Mouse (Mus musculus): Measurements from ENCODE around the gene Scarf2. TPM values are rescaled to one million over a fixed set of nuclear protein-coding genes. Genes with fewer than 3 reads are reported as not detected.

Gene Scarf2
- polyA plus RNA-seq, 1 experiment, result 4.1 TPM

DNA sequence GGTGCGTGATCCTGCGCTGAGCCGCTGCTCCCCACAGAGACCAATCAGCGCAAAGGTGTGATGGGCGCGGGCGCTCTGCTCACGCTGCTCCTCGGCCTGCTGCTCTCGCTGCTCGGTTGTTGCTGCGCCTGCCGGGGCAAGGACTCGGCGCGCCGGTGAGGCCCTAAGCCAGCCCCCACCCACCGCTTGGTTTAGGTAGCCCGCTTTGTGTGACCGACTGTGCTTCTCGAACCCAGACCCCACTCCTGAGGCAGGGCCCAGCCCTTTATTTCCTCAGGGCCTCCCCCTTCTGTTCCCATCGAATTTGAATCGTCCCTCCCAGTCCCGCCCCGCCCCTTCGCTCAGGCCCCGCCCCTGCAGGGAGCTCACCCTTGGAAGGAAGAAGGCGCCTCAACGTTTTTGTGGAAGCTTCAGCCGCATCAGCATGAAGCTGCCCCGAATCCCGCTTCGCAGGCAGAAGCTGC, 7.4 kb downstream of the Scarf2 start:
- Histone ChIP-seq H3K27ac (ENCODE audit: control insufficient read depth, insufficient read depth, low read depth, low read length) (no peak overlapping the region), H3K36me3 (ENCODE audit: control insufficient read depth, insufficient read depth, low read length) (no peaks in the 10 kb centered on the region), H3K4me1 (ENCODE audit: control insufficient read depth, insufficient read depth, low read length) (peaks cover 45% of the 10 kb centered on the region), H3K4me3 (ENCODE audit: control insufficient read depth, low read depth, low read length) (peak overlapping the region; percentile 57), H3K27me3 (ENCODE audit: control insufficient read depth, insufficient read depth, low read length) (no peaks in the 10 kb centered on the region)
- TF ChIP-seq CTCF (IDR thresholded peaks at IDR 0.05; ENCODE audit: control insufficient read depth, insufficient read depth, insufficient replicate concordance, low read depth, low read length), result no peak
- 0 out of 2 replicates have a peak, but pooled peaks have one; percentile 13 for TF ChIP-seq POLR2A (IDR thresholded peaks at IDR 0.05; ENCODE audit: control insufficient read depth, low read depth, low read length)

DNA sequence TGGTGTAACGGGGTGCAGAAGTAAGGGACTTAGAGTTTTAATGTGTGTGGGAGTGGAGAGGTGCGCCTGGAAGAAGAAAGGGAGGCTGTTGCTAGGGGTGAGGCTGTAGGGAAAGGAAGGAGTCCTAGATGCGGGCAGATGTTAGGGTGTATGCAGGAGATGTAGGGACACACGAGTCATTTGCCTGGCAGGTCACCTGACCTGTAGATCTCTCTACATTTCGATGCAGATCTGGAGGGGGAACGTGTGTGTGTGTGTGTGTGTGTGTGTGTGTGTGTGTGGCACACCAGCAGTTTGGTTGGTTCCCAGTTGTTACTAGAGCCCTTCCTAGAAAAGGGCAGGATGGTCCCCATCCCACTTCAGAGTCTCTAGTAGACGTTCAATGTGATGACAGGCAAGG, 7.9 kb downstream of the Scarf2 start:
- Histone ChIP-seq H3K27ac (ENCODE audit: control insufficient read depth, insufficient read depth, low read depth, low read length) (no peak overlapping the region), H3K36me3 (ENCODE audit: control insufficient read depth, insufficient read depth, low read length) (no peaks in the 10 kb centered on the region), H3K4me1 (ENCODE audit: control insufficient read depth, insufficient read depth, low read length) (peaks cover 45% of the 10 kb centered on the region), H3K4me3 (ENCODE audit: control insufficient read depth, low read depth, low read length) (no peak overlapping the region), H3K27me3 (ENCODE audit: control insufficient read depth, insufficient read depth, low read length) (no peaks in the 10 kb centered on the region)
- no peak for TF ChIP-seq POLR2A (IDR thresholded peaks at IDR 0.05; ENCODE audit: control insufficient read depth, low read depth, low read length)
- no peak for TF ChIP-seq CTCF (IDR thresholded peaks at IDR 0.05; ENCODE audit: control insufficient read depth, insufficient read depth, insufficient replicate concordance, low read depth, low read length)

DNA sequence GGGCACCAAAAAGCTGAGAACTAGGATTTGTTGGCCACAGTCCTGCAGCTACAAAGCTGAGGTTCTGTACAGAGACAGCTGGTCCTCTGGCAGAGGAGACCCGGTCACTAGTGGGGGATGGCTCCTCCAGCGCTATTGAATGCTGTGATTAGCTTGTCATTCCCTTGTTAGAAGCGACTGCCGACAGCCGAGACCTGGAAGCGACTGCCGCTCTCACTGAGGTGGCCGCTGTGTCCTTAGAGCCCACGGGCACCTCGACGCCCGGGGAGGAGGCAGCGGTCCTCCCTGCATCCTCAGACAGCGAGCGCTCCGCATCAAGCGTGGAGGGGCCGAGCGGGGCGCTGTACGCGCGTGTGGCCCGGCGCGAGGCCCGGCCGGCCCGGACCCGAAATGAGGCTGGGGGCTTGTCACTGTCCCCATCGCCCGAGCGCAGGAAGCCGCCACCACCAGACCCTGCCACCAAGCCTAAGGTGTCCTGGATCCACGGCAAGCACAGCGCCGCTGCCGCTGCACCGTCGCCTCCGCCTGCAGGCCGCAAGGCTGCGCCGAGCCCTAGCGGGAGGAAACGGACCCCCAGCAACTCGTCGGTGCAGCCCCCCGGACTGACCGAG, 9.6 kb downstream of the Scarf2 start:
- Histone ChIP-seq H3K4me1 (ENCODE audit: control insufficient read depth, insufficient read depth, low read length) (peaks cover 45% of the 10 kb centered on the region), H3K4me3 (ENCODE audit: control insufficient read depth, low read depth, low read length) (peak overlapping the region; percentile 89), H3K27me3 (ENCODE audit: control insufficient read depth, insufficient read depth, low read length) (no peaks in the 10 kb centered on the region), H3K27ac (ENCODE audit: control insufficient read depth, insufficient read depth, low read depth, low read length) (peak overlapping the region; percentile 83; the same call in 1 of the 2 replicates), H3K36me3 (ENCODE audit: control insufficient read depth, insufficient read depth, low read length) (no peaks in the 10 kb centered on the region)
- TF ChIP-seq POLR2A (IDR thresholded peaks at IDR 0.05; ENCODE audit: control insufficient read depth, low read depth, low read length), result no peak; the same call in 1 of the 2 replicates
- no peak for TF ChIP-seq CTCF (IDR thresholded peaks at IDR 0.05; ENCODE audit: control insufficient read depth, insufficient read depth, insufficient replicate concordance, low read depth, low read length)

DNA sequence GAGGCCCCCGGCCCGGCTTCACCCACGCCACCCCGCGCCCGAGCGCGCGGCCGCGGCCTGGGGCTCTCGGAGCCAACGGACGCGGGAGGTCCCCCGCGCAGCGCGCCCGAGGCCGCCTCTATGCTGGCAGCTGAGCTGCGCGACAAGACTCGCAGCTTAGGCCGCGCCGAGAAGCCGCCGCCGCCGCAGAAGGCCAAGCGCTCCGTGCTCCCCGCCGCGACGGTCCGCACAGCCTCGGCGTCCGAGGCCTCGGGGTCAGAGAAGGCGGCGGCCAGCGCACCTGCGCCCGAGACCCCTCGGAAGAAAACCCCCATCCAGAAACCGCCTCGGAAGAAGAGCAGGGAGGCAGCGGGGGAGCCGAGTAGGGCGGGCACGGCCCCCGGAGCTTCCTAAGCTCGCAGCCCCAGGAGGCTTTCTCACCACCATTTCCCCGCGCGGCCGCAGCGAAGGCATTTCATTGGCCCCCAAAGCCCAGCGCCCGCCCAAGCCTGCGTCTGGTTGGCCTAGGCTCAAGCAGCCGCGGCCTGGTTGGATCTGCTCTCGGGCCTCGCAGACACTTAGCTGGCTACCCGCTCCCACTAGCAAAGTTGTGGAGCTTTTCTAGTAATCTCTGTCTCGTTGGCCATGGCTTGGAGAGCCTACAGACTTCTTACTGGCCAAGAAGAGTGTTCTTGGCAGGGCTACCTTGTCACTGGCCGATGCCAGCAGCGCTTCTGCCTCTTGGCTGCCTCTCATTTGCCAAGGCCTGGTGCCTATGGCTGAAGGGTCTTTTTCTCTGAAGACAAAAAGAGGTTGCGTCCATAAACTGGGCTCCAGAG, 10.3 kb downstream of the Scarf2 start:
- no peak for TF ChIP-seq CTCF (IDR thresholded peaks at IDR 0.05; ENCODE audit: control insufficient read depth, insufficient read depth, insufficient replicate concordance, low read depth, low read length)
- TF ChIP-seq POLR2A (IDR thresholded peaks at IDR 0.05; ENCODE audit: control insufficient read depth, low read depth, low read length), result 0 out of 2 replicates have a peak, but pooled peaks have one; percentile 12
- H3K4me3 ChIP-seq (ENCODE audit: control insufficient read depth, low read depth, low read length), result peak overlapping the region; percentile 89
- peaks cover 43% of the 10 kb centered on the region for H3K4me1 ChIP-seq (ENCODE audit: control insufficient read depth, insufficient read depth, low read length)
- H3K27me3 ChIP-seq (ENCODE audit: control insufficient read depth, insufficient read depth, low read length), result no peaks in the 10 kb centered on the region
- no peaks in the 10 kb centered on the region for H3K36me3 ChIP-seq (ENCODE audit: control insufficient read depth, insufficient read depth, low read length)
- peak overlapping the region; percentile 83 for H3K27ac ChIP-seq (ENCODE audit: control insufficient read depth, insufficient read depth, low read depth, low read length)

DNA sequence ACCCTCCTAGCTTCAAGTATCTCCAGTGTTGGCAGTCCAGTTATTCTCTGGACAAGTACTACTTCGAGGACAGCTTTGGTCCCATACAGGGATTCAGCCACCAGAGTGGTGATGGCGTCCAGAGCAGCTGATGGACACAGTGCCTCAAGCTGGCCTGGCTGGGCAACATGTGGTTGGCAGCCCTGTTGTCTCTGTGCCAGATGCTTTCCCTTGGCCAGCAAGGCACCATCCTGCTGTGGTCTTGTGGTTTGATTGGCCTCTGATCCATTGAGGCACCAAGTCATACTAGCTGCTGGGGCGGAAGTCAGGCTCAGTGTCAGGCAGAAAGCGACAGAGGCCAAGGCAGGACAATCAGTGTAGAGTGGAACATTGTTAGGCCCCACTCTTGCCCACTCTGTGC, 12.0 kb downstream of the Scarf2 start:
- Histone ChIP-seq H3K4me1 (ENCODE audit: control insufficient read depth, insufficient read depth, low read length) (peaks cover 27% of the 10 kb centered on the region), H3K36me3 (ENCODE audit: control insufficient read depth, insufficient read depth, low read length) (no peaks in the 10 kb centered on the region), H3K27me3 (ENCODE audit: control insufficient read depth, insufficient read depth, low read length) (no peaks in the 10 kb centered on the region), H3K27ac (ENCODE audit: control insufficient read depth, insufficient read depth, low read depth, low read length) (no peak overlapping the region), H3K4me3 (ENCODE audit: control insufficient read depth, low read depth, low read length) (no peak overlapping the region)
- no peak for TF ChIP-seq POLR2A (IDR thresholded peaks at IDR 0.05; ENCODE audit: control insufficient read depth, low read depth, low read length)
- no peak for TF ChIP-seq CTCF (IDR thresholded peaks at IDR 0.05; ENCODE audit: control insufficient read depth, insufficient read depth, insufficient replicate concordance, low read depth, low read length)

DNA sequence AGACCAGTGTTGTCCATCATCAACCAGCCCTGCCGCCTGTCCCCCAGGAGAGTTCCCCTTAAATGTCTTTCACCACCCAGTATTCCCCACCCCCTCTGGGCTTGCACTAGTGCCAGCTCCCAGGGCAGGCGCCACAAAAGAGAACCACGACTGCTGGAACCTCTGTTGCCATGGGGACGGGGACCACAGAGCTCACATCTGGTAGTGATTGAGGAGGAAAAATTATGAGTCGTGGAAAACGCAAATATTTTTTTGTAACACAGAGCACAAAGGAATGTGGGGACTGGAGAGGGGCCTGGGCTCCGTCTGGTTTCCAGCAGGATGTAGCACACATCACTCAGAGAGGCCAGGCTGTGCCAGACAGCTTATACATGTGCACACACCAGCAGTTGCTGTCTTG, 12.6 kb downstream of the Scarf2 start:
- Histone ChIP-seq H3K4me3 (ENCODE audit: control insufficient read depth, low read depth, low read length) (no peak overlapping the region), H3K4me1 (ENCODE audit: control insufficient read depth, insufficient read depth, low read length) (peaks cover 22% of the 10 kb centered on the region), H3K36me3 (ENCODE audit: control insufficient read depth, insufficient read depth, low read length) (no peaks in the 10 kb centered on the region), H3K27me3 (ENCODE audit: control insufficient read depth, insufficient read depth, low read length) (no peaks in the 10 kb centered on the region), H3K27ac (ENCODE audit: control insufficient read depth, insufficient read depth, low read depth, low read length) (no peak overlapping the region)
- TF ChIP-seq POLR2A (IDR thresholded peaks at IDR 0.05; ENCODE audit: control insufficient read depth, low read depth, low read length) (no peak), CTCF (IDR thresholded peaks at IDR 0.05; ENCODE audit: control insufficient read depth, insufficient read depth, insufficient replicate concordance, low read depth, low read length) (no peak)

DNA sequence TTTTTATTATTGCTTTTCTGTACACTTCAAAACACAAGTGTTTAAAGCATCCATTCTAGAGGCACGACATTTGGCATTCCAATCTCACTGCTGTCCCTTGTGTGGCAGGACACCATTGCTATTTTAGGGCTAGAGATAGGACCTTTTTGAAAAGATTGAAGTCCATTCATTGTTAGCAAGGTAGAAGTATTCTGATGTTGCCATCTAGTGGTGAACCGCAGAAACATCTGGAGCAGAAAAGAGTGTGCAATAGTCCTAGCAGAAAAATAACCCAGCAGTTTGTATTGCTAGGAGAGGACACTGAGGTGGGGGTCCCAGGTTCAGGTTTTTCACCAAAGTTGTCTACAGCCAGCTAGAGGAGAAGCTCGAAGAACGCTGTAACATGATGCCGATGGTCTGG, 15.0 kb downstream of the Scarf2 start:
- Histone ChIP-seq H3K4me1 (ENCODE audit: control insufficient read depth, insufficient read depth, low read length) (peaks cover 20% of the 10 kb centered on the region), H3K27ac (ENCODE audit: control insufficient read depth, insufficient read depth, low read depth, low read length) (no peak overlapping the region), H3K4me3 (ENCODE audit: control insufficient read depth, low read depth, low read length) (no peak overlapping the region), H3K27me3 (ENCODE audit: control insufficient read depth, insufficient read depth, low read length) (no peaks in the 10 kb centered on the region), H3K36me3 (ENCODE audit: control insufficient read depth, insufficient read depth, low read length) (no peaks in the 10 kb centered on the region)
- no peak for TF ChIP-seq CTCF (IDR thresholded peaks at IDR 0.05; ENCODE audit: control insufficient read depth, insufficient read depth, insufficient replicate concordance, low read depth, low read length)
- no peak for TF ChIP-seq POLR2A (IDR thresholded peaks at IDR 0.05; ENCODE audit: control insufficient read depth, low read depth, low read length)

Measured in testis, adult 2 months (tissue).